Mouse (Mus musculus): ENCODE measurements around the gene Lmtk2.

GRCm38 (mm10) chr5:144204303-144204702, 104.1 kb downstream of the Lmtk2 start:
- TF ChIP-seq ZNF384 (IDR thresholded peaks at IDR 0.05; ENCODE audit: low read depth, low read length) (no peak), EP300 (IDR thresholded peaks at IDR 0.05; ENCODE audit: low read depth in 1 of 2, low read length in 2 of 2) (no peak), POLR2A (IDR thresholded peaks at IDR 0.05; ENCODE audit: control insufficient read depth in 1 of 2, insufficient read depth in 1 of 2, low read depth in 1 of 2, low read length in 2 of 2, poor library complexity in 1 of 2) (no peak), CTCF (IDR thresholded peaks at IDR 0.05 in 2 of 3, conservative IDR thresholded peaks at IDR 0.05 in 1 of 3; ENCODE audit: control insufficient read depth in 1 of 3, insufficient read depth in 1 of 3, low read depth in 2 of 3, low read length in 3 of 3, poor library complexity in 1 of 3, severe bottlenecking in 1 of 3) (no peak), MAFK (IDR thresholded peaks at IDR 0.05; ENCODE audit: borderline replicate concordance, low read depth, low read length) (no peak), POLR2AphosphoS2 (IDR thresholded peaks at IDR 0.05; ENCODE audit: low read length) (no peak), BHLHE40 (IDR thresholded peaks at IDR 0.05; ENCODE audit: borderline replicate concordance, low read depth, low read length) (no peak)
